Mouse (Mus musculus) megakaryocyte, embryonic 14.5 days (primary cell): ENCODE results near the gene Pfkfb4.

Source experiments
- FLI1 ChIP-seq: IDR thresholded peaks from 2 replicates; pipeline ENCODE4 v1.6.1; 2012; ENCODE audit warnings: low read length, inconsistent platforms, mixed read lengths
- GATA1 ChIP-seq: IDR thresholded peaks from 3 replicates; pipeline ENCODE4 v1.6.1; 2012; ENCODE audit warnings: mixed read lengths, low read length, inconsistent platforms, borderline replicate concordance

- no peak for TF ChIP-seq GATA1
- no peak for TF ChIP-seq FLI1
Measured at GRCm38 (mm10) chr9:109049316-109049715, 57.7 kb downstream of the Pfkfb4 start.
